Mouse (Mus musculus) kidney, adult 2 months (tissue): ENCODE results near the gene Csrnp1.

ENCODE experiments used
- CTCF ChIP-seq: fragments of 200-500 bp; conservative IDR thresholded peaks from 2 replicates; pipeline ENCODE4 v1.5.1; 2011; ENCODE audit warnings: low read depth, mild to moderate bottlenecking, control low read depth, low read length, moderate library complexity, mixed read lengths; ENCODE audit not compliant: insufficient read depth, insufficient read length
- POLR2A ChIP-seq: fragments of 200-500 bp; IDR thresholded peaks from one replicate; pipeline ENCODE4 v1.6.1; 2011; ENCODE audit warnings: low read depth, low read length, control low read depth

DNA sequence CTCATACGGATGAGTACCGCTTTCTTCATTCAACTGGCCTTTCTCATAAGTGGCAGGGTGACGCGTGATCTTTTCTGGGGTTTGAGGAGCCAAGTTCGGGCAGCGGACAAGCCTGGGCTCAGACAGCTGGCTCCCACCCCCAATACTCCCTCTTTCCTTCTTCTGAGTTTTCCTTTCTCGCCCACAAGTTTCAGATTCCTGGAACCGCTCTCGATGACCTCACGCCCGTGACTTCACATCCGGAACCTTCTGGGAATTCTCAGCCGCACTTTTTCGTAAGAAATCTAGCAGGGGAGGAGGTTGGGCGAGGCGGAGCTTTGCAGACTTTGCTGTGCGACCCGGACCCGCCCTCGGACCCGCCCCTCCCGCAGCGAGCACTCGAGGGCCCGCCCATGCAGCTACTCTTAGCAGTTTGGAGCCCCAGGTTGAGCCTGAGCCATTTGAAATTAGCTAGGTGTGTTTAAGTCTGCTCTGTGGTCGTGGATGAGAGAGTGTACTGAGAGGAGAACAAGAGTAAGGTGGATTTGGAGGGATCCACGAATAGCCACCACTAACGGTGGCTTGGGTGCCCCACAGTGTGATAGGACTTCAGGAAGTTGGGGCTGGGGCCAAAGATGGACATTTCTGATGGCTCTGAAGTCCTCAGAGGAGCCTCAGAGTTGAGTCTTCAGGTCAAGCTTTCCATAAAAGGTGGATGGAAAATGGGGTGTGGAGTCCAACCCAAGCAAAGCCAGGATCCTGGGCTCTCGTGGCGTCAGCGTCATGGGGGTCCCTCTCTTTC lies 17.7 kb upstream of the Csrnp1 start:
- no peak for TF ChIP-seq CTCF
- TF ChIP-seq POLR2A = peak; percentile 29
